Mouse (Mus musculus): ENCODE measurements around the gene Serpina10.
A peak's percentile ranks its signal among the peaks of the same experiment; 100 is the strongest.

Serpina10 gene

GRCm38 (mm10) chr12:103601839-103602238, 29.4 kb downstream of the Serpina10 start:
- no peak for DNase-seq

DNA sequence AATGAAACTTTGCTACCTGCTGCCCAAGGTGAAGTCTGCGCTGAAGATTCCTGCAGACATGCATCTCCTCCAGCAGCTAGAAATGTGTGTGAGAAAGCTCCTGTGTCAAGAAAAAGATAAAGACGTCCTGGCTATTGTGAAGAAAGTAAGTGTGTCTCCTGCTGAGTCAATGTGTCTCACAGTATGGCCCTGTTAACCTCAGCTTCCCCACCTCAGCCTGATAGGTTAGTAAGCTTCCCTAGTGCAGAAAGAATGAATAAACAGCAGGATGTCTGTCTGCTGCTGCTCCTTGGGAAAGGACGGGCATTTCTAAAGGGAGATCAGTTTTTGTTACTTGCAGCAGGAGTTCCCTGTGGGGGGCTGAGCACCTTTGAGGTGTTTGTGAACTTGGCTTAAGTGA, 30.9 kb downstream of the Serpina10 start:
- DNase-seq, result no peak

DNA sequence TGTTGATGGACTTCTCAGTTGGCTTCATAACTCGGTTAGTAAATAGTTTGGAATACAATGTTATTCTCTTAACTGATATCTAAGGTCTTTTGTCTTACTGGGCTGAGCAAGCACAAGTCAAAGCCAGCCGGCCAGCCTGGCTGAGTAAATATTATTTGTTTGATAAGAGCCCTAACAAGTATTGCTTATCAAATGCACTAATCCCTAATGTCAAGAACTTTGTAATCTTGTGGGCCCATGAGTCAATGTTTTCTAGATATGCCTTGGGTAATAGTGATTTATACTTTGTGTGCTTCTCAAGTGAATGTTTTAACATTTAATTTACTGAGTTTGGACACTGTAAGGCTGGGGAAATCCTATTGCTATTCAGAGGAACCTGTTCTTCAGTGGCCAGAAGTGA, 32.8 kb downstream of the Serpina10 start:
- peak; percentile 9 to 41 for DNase-seq

GRCm38 (mm10) chr12:103583771-103584170, 47.5 kb downstream of the Serpina10 start:
- no peak for DNase-seq

DNA sequence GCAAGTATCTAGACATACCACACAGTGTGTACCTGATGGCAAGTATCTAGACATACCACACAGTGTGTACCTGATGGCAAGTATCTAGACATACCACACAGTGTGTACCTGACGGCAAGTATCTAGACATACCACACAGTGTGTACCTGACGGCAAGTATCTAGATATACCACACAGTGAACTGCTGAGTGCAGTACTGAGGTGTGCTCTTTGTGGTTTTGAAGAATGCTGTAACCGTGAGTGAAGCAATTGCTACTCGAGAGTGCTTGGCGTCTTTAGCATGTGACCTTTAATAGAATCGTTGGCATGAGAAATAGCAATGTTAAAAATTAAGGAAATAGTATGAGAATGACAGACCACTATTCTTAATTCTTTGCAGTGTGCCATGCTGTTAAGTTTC, 53.1 kb downstream of the Serpina10 start:
- DNase-seq, result peak; percentile 39 to 50

- no peak for DNase-seq
These were observed 61.6 kb downstream of the Serpina10 start for GRCm38 (mm10) chr12:103569690-103570089.

- peak in 1 of 2 experiments; percentile 37 for DNase-seq
These were observed 64.1 kb downstream of the Serpina10 start for GRCm38 (mm10) chr12:103567129-103567528.

DNA sequence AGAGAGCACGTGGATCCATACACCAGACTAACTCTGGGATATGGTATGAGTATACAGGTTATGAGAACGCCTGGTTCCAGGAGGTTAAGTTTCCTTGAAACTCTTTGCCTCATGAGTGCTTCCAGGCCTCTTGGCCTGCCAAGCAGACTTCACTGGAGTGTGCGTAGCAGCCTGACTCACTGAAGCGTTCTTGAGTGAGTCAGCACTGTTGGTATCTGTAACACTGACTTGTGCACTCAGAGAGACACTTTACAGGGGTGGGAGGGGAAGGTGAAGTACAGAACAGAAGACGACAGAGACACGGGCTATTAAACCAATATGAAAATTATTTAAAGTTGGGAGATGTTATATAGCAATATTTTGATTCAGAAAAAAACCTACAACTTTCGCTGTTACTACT, 66.1 kb downstream of the Serpina10 start:
- DNase-seq, result peak; percentile 37 to 39

Data from lung, adult 18-20 months (tissue).